Comparison of ENCODE assay signal across 9 mouse cellular contexts in genomic region chr10:41937176-41937575, GRCm38 (mm10).
DNase-seq lines count a peak whose midpoint lies in the region; ATAC-seq and TF ChIP-seq lines count a peak whose summit lies in the region.
"Had no signal": no experiment of that assay in that cellular context is flagged by ENCODE, and none has a peak within 500 bp of the region (broad histone marks: within the 10 kb centered on the region; RNA-seq: fewer than 3 reads in every experiment).

No protein-coding gene starts in this region.

- TF ChIP-seq CTCF in liver, adult 2 months (IDR thresholded peaks at IDR 0.05; ENCODE audit: low read depth, low read length) = no peak
- TF ChIP-seq CTCF in brain, embryonic 14.5 days (IDR thresholded peaks at IDR 0.05; ENCODE audit: borderline replicate concordance, extremely low read depth, insufficient read depth, insufficient read length) = no peak

- peaks cover 9% of the 10 kb centered on the region; the same call in 1 of the 2 replicates for H3K9me3 ChIP-seq in liver, embryonic 12.5 days (replicated peaks)
- no peaks in the 10 kb centered on the region for H3K9me3 ChIP-seq in hindbrain, embryonic 16.5 days (ENCODE audit: control insufficient read depth, low read length)
- H3K9me3 ChIP-seq: lung, embryonic 15.5 days had no signal

- H3K9ac ChIP-seq in liver, adult 2 months (ENCODE audit: low read depth, low read length) = no peak overlapping the region
- H3K9ac ChIP-seq in liver, embryonic 12.5 days = no peak overlapping the region
- H3K9ac ChIP-seq in hindbrain, embryonic 16.5 days (ENCODE audit: low read depth, low read length) = no peak overlapping the region
- H3K9ac ChIP-seq: lung, embryonic 15.5 days had no signal

- no peaks in the 10 kb centered on the region for H3K79me2 ChIP-seq in liver, adult 2 months (ENCODE audit: control insufficient read depth, insufficient read depth, low read length)

- no peak overlapping the region for H3K27ac ChIP-seq in liver, adult 2 months (replicated peaks; ENCODE audit: insufficient read depth, low read depth, low read length)
- no peak overlapping the region for H3K27ac ChIP-seq in liver, embryonic 12.5 days
- H3K27ac ChIP-seq in hindbrain, embryonic 16.5 days (ENCODE audit: low read depth, low read length) = no peak overlapping the region

- whole genome bisulfite sequencing in liver, adult 2 months = 79% methylated on average over 4 of the region's 4 CpGs
- WGBS in liver, embryonic 12.5 days (ENCODE audit: insufficient replicate concordance) = 10% methylated on average over 4 of the region's 4 CpGs
- WGBS in hindbrain, embryonic 16.5 days = 47% methylated on average over 4 of the region's 4 CpGs

- H3K36me3 ChIP-seq in liver, adult 2 months (ENCODE audit: control insufficient read depth, insufficient read depth, low read length) = no peaks in the 10 kb centered on the region
- no peaks in the 10 kb centered on the region for H3K36me3 ChIP-seq in liver, embryonic 12.5 days
- H3K36me3 ChIP-seq in splenic B cell, adult 2 months (ENCODE audit: control insufficient read depth, insufficient read depth, low read length, poor library complexity, severe bottlenecking) = no peaks in the 10 kb centered on the region
- H3K36me3 ChIP-seq in hindbrain, embryonic 16.5 days (ENCODE audit: control insufficient read depth, insufficient read depth, low read length) = no peaks in the 10 kb centered on the region
- H3K36me3 ChIP-seq: lung, embryonic 15.5 days had no signal

- TF ChIP-seq POLR2A in liver, adult 2 months (IDR thresholded peaks at IDR 0.05; ENCODE audit: extremely low read depth, insufficient read depth, low read length) = no peak
- no peak for TF ChIP-seq POLR2A in brain, embryonic 14.5 days (IDR thresholded peaks at IDR 0.05; ENCODE audit: borderline replicate concordance, extremely low read depth, insufficient read depth, insufficient read length, poor library complexity, severe bottlenecking)

- H3K4me3 ChIP-seq in liver, adult 2 months (ENCODE audit: insufficient read depth, low read depth, low read length) = no peak overlapping the region
- H3K4me3 ChIP-seq in liver, embryonic 12.5 days = no peak overlapping the region
- no peak overlapping the region for H3K4me3 ChIP-seq in hindbrain, embryonic 16.5 days (ENCODE audit: low read length)
- H3K4me3 ChIP-seq: lung, embryonic 15.5 days had no signal

- H3K27me3 ChIP-seq in liver, adult 2 months (ENCODE audit: control insufficient read depth, insufficient read depth, low read length) = no peaks in the 10 kb centered on the region
- peaks cover 16% of the 10 kb centered on the region for H3K27me3 ChIP-seq in liver, embryonic 12.5 days (replicated peaks)
- H3K27me3 ChIP-seq in splenic B cell, adult 2 months (ENCODE audit: control insufficient read depth, insufficient read depth, low read length, poor library complexity, severe bottlenecking) = no peaks in the 10 kb centered on the region
- H3K27me3 ChIP-seq in hindbrain, embryonic 16.5 days (replicated peaks; ENCODE audit: control insufficient read depth, insufficient read depth, low read length) = no peaks in the 10 kb centered on the region
- H3K27me3 ChIP-seq: lung, embryonic 15.5 days had no signal

- no peak overlapping the region for H3K4me2 ChIP-seq in liver, embryonic 12.5 days
- no peak overlapping the region for H3K4me2 ChIP-seq in hindbrain, embryonic 16.5 days (ENCODE audit: low read length)
- H3K4me2 ChIP-seq: lung, embryonic 15.5 days had no signal

- 0 out of 2 replicates have a peak, but pooled peaks cover 3% of the 10 kb centered on the region for H3K4me1 ChIP-seq in liver, adult 2 months (ENCODE audit: control insufficient read depth, insufficient read depth, low read length)
- H3K4me1 ChIP-seq in liver, embryonic 12.5 days = peaks cover 35% of the 10 kb centered on the region
- peaks cover 27% of the 10 kb centered on the region for H3K4me1 ChIP-seq in hindbrain, embryonic 16.5 days (ENCODE audit: control insufficient read depth, insufficient read depth, low read depth, low read length)

- DNase-seq in liver, adult 2 months (ENCODE audit: extremely low read depth, low read depth, low spot score) = peak; percentile 22
- peak; percentile 68 for DNase-seq in brain, embryonic 14.5 days (ENCODE audit: low read depth)
- peak; percentile 70 for DNase-seq in splenic B cell, adult 2 months (ENCODE audit: low read depth, low spot score)
- DNase-seq in right cerebral cortex, postnatal 14 days = no peak
- DNase-seq: adrenal gland, postnatal 25 days had no signal

- ATAC-seq in liver, embryonic 12.5 days = no peak
- peak; percentile 76 to 86 for ATAC-seq in hematopoietic stem cell, adult 5-6 weeks (replicated peaks in 1 of 2; ENCODE audit: insufficient read depth in 1 of 2, low FRiP score in 2 of 2, low TSS enrichment in 1 of 2, low read depth in 1 of 2, poor library complexity in 2 of 2, severe bottlenecking in 2 of 2)
- no peak for ATAC-seq in hindbrain, embryonic 16.5 days

Comparison
In these comparisons a context has a peak if more than half of its experiments do, and no peak if none do; other contexts are left out.
1. ATAC-seq: peak in hematopoietic stem cell, adult 5-6 weeks (2 of 2); none in liver, embryonic 12.5 days (single experiment) and hindbrain, embryonic 16.5 days (single experiment).